ENCODE assay signal across 20 mouse cellular contexts in the genomic region with DNA sequence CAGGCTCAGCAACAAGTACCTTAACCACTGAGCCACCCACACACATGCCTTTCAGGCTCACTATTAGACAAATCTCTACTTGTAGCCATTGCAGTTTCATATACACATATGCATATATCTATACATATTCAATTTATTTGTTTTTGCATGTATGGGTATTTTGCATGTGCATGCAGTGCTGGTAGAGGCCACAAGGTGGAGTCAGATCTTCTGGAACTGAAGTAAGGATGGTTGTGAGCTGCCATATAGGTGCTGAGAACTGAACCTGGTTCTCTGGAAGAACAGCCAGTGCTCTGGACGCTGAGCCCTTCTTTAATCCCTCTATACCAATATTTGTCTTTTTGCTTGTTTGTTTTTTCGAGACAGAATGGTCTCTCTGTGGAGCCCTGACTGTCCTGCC. TPM values are rescaled to one million over a fixed set of nuclear protein-coding genes. Genes with fewer than 3 reads are reported as not detected.
A peak's percentile ranks its signal among the peaks of the same experiment; 100 is the strongest.
DNase-seq lines count a peak whose midpoint lies in the region; ATAC-seq and TF ChIP-seq lines count a peak whose summit lies in the region.
"Had no signal": no experiment of that assay in that cellular context is flagged by ENCODE, and none has a peak within 500 bp of the region (broad histone marks: within the 10 kb centered on the region; RNA-seq: fewer than 3 reads in every experiment).

No protein-coding gene starts in this region.

- no peak for ATAC-seq in liver, postnatal 0 days
- ATAC-seq in liver, embryonic 11.5 days (replicated peaks; ENCODE audit: low FRiP score), result no peak
- ATAC-seq: forebrain, embryonic 14.5 days had no signal

- TF ChIP-seq CTCF in heart, adult 2 months (IDR thresholded peaks at IDR 0.05), result peak; percentile 57
- TF ChIP-seq CTCF in liver, postnatal 0 days (IDR thresholded peaks at IDR 0.05; ENCODE audit: low read depth), result peak; percentile 51
- no peak for TF ChIP-seq CTCF in bone marrow macrophage, adult 2 months (IDR thresholded peaks at IDR 0.05; ENCODE audit: low read depth, low read length)

- H3K27ac ChIP-seq in heart, adult 2 months, result no peak overlapping the region
- H3K27ac ChIP-seq in liver, postnatal 0 days (ENCODE audit: low read depth), result no peak overlapping the region
- no peak overlapping the region for H3K27ac ChIP-seq in liver, embryonic 11.5 days (ENCODE audit: low read depth, low read length)
- peak overlapping the region; percentile 35; the same call in 1 of the 2 replicates for H3K27ac ChIP-seq in bone marrow macrophage, adult 2 months (ENCODE audit: insufficient read depth, low read depth, low read length)
- H3K27ac ChIP-seq: embryonic facial prominence, embryonic 15.5 days; heart, embryonic 13.5 days; liver, embryonic 15.5 days had no signal

- H3K9me3 ChIP-seq in liver, postnatal 0 days (ENCODE audit: low read length), result peaks cover 6% of the 10 kb centered on the region
- peaks cover 6% of the 10 kb centered on the region for H3K9me3 ChIP-seq in liver, embryonic 11.5 days (ENCODE audit: control insufficient read depth, low read length)
- H3K9me3 ChIP-seq: embryonic facial prominence, embryonic 15.5 days; liver, embryonic 15.5 days had no signal

- 98% methylated on average over 2 of the region's 2 CpGs for WGBS in heart, adult 2 months
- 75% methylated on average over 2 of the region's 2 CpGs for whole genome bisulfite sequencing in liver, postnatal 0 days (ENCODE audit: insufficient replicate concordance)
- WGBS in liver, embryonic 11.5 days, result 88% methylated on average over 2 of the region's 2 CpGs

- H3K36me3 ChIP-seq in heart, adult 2 months (ENCODE audit: control insufficient read depth, insufficient read depth, low read length), result no peaks in the 10 kb centered on the region
- peaks cover 35% of the 10 kb centered on the region for H3K36me3 ChIP-seq in liver, postnatal 0 days (replicated peaks; ENCODE audit: insufficient read depth, low read length)
- peaks cover 40% of the 10 kb centered on the region for H3K36me3 ChIP-seq in liver, embryonic 11.5 days (ENCODE audit: control insufficient read depth, insufficient read depth, low read length)

- no peaks in the 10 kb centered on the region for H3K27me3 ChIP-seq in heart, adult 2 months (ENCODE audit: control insufficient read depth, insufficient read depth, low read length)
- no peaks in the 10 kb centered on the region for H3K27me3 ChIP-seq in liver, postnatal 0 days (ENCODE audit: insufficient read depth, low read length)
- H3K27me3 ChIP-seq in liver, embryonic 11.5 days (replicated peaks; ENCODE audit: control insufficient read depth, insufficient read depth, low read length), result no peaks in the 10 kb centered on the region
- H3K27me3 ChIP-seq: embryonic facial prominence, embryonic 15.5 days; heart, embryonic 13.5 days; liver, embryonic 15.5 days had no signal

- peaks cover 2% of the 10 kb centered on the region; the same call in 1 of the 2 replicates for H3K79me2 ChIP-seq in heart, adult 2 months (replicated peaks; ENCODE audit: control insufficient read depth, insufficient read depth, low read length)

- TF ChIP-seq EP300 in heart, adult 2 months (IDR thresholded peaks at IDR 0.05; ENCODE audit: insufficient read depth, low read depth, low read length), result no peak
- TF ChIP-seq EP300 in liver, postnatal 0 days (IDR thresholded peaks at IDR 0.05; ENCODE audit: low read depth), result no peak

- H3K4me3 ChIP-seq in heart, adult 2 months, result no peak overlapping the region
- H3K4me3 ChIP-seq in liver, postnatal 0 days (ENCODE audit: low read depth, low read length), result no peak overlapping the region
- H3K4me3 ChIP-seq in liver, embryonic 11.5 days (ENCODE audit: low read depth, low read length), result no peak overlapping the region
- H3K4me3 ChIP-seq in bone marrow macrophage, adult 2 months (ENCODE audit: insufficient read depth, low read length), result no peak overlapping the region
- H3K4me3 ChIP-seq: embryonic facial prominence, embryonic 15.5 days; heart, embryonic 13.5 days; liver, embryonic 15.5 days had no signal

- intact Hi-C loops in heart, adult 2 months (cut with DNase I), result loop anchor here (5.0 kb wide), 1 partner anchor 217 kb away; no protein-coding TSS in a partner anchor

- no peak for TF ChIP-seq POLR2A in heart, adult 2 months (IDR thresholded peaks at IDR 0.05; ENCODE audit: insufficient read depth, low read depth, low read length)
- no peak for TF ChIP-seq POLR2A in bone marrow macrophage, adult 2 months (IDR thresholded peaks at IDR 0.05; ENCODE audit: borderline replicate concordance, low read depth, low read length)

- H3K4me2 ChIP-seq in liver, postnatal 0 days (ENCODE audit: low read depth, low read length), result no peak overlapping the region
- H3K4me2 ChIP-seq in liver, embryonic 11.5 days, result no peak overlapping the region
- H3K4me2 ChIP-seq: embryonic facial prominence, embryonic 15.5 days; heart, embryonic 13.5 days; liver, embryonic 15.5 days had no signal

- no peaks in the 10 kb centered on the region; the same call in 1 of the 2 replicates for H3K4me1 ChIP-seq in heart, adult 2 months (ENCODE audit: control insufficient read depth, insufficient read depth, low read length)
- no peaks in the 10 kb centered on the region for H3K4me1 ChIP-seq in liver, postnatal 0 days (ENCODE audit: insufficient read depth)
- H3K4me1 ChIP-seq in liver, embryonic 11.5 days (replicated peaks; ENCODE audit: control insufficient read depth, insufficient read depth, low read length), result peaks cover 1% of the 10 kb centered on the region
- H3K4me1 ChIP-seq in bone marrow macrophage, adult 2 months (ENCODE audit: control insufficient read depth, insufficient read depth, low read length), result peaks cover 21% of the 10 kb centered on the region

- no peak for DNase-seq in heart, adult 2 months
- DNase-seq in heart, postnatal 4 days, result no peak
- no peak for DNase-seq in liver, postnatal 0 days
- DNase-seq in liver, embryonic 11.5 days (ENCODE audit: low spot score), result no peak
- DNase-seq in B cell, adult 2 months, result peak; percentile 29 to 39
- DNase-seq in ovary, adult 18-20 months (ENCODE audit: low spot score), result no peak
- DNase-seq in embryo, embryonic 9.5 days (ENCODE audit: extremely low spot score), result no peak
- DNase-seq: adrenal gland, postnatal 14 days; gastrocnemius, postnatal 10 days; kidney, adult 9 months; right cerebral cortex, postnatal 14 days; thymus, adult 2 months had no signal

- no peak overlapping the region for H3K9ac ChIP-seq in heart, adult 2 months (ENCODE audit: low read depth, low read length)
- H3K9ac ChIP-seq in liver, postnatal 0 days (replicated peaks), result no peak overlapping the region
- no peak overlapping the region for H3K9ac ChIP-seq in liver, embryonic 11.5 days (ENCODE audit: low read depth, low read length)
- H3K9ac ChIP-seq: embryonic facial prominence, embryonic 15.5 days; heart, embryonic 13.5 days; liver, embryonic 15.5 days had no signal

RNA-seq across cellular contexts. Expression of a gene that starts 35.7 kb away (rescaled TPM):
- total RNA-seq in heart, adult 2 months (2021), result not detected
- 0.09 and 0.21 TPM in 2 replicates for polyA plus RNA-seq in heart, adult 2 months (2012; rRNA removed)
- total RNA-seq in heart, postnatal 4 days (2021), result under 1 TPM; 0.16 to 0.38 TPM
- 0.08 TPM in 1 of 2 replicates, not detected in the other for polyA plus RNA-seq in liver, postnatal 0 days (2015; fragmentation: Nextera tagmentation; extraction: Ambion mirVana)
- 0.32 TPM in 1 of 2 replicates, not detected in the other for polyA plus RNA-seq in liver, embryonic 11.5 days (2014; fragmentation: Nextera tagmentation; extraction: Ambion mirVana)
- polyA plus RNA-seq in bone marrow macrophage, adult 2 months (2012; ENCODE audit: insufficient read depth, insufficient read length, missing spikeins), result not detected in 2 replicates
- total RNA-seq: adrenal gland, postnatal 14 days; megakaryocyte progenitor cell, adult 5-6 weeks; neutrophil, adult 5-6 weeks had no signal
- polyA plus RNA-seq: hindbrain, embryonic 11.5 days; liver, embryonic 15.5 days had no signal

RNA-seq across cellular contexts. Expression of a gene that starts 56.0 kb away (rescaled TPM):
- 100 to 1,000 TPM; 136 to 151 TPM for total RNA-seq in heart, adult 2 months (2021)
- 112 and 163 TPM in 2 replicates for polyA plus RNA-seq in heart, adult 2 months (2012; rRNA removed)
- total RNA-seq in heart, postnatal 4 days (2021), result 100 to 1,000 TPM; 104 to 107 TPM
- polyA plus RNA-seq in liver, postnatal 0 days (2015; fragmentation: Nextera tagmentation; extraction: Ambion mirVana), result 23.8 and 24.7 TPM in 2 replicates
- polyA plus RNA-seq in liver, embryonic 11.5 days (2014; fragmentation: Nextera tagmentation; extraction: Ambion mirVana), result 19.2 and 22.7 TPM in 2 replicates
- polyA plus RNA-seq in bone marrow macrophage, adult 2 months (2012; ENCODE audit: insufficient read depth, insufficient read length, missing spikeins), result 75.8 and 81.8 TPM in 2 replicates

Comparison
In these comparisons a context has a peak if more than half of its experiments do, and no peak if none do; other contexts are left out.
1. DNase-seq: peak in B cell, adult 2 months (2 of 2); none in heart, adult 2 months (0 of 2), heart, postnatal 4 days (single experiment), liver, postnatal 0 days (single experiment), liver, embryonic 11.5 days (single experiment), ovary, adult 18-20 months (single experiment) and embryo, embryonic 9.5 days (single experiment).